Mouse (Mus musculus): ENCODE measurements around the gene Mfap1b.
"Not testable (repeated sequence)": the region's sequence is repeated elsewhere in the genome, so short reads cannot be mapped to it uniquely, and the experiment has no call there.

Mfap1b gene

DNA sequence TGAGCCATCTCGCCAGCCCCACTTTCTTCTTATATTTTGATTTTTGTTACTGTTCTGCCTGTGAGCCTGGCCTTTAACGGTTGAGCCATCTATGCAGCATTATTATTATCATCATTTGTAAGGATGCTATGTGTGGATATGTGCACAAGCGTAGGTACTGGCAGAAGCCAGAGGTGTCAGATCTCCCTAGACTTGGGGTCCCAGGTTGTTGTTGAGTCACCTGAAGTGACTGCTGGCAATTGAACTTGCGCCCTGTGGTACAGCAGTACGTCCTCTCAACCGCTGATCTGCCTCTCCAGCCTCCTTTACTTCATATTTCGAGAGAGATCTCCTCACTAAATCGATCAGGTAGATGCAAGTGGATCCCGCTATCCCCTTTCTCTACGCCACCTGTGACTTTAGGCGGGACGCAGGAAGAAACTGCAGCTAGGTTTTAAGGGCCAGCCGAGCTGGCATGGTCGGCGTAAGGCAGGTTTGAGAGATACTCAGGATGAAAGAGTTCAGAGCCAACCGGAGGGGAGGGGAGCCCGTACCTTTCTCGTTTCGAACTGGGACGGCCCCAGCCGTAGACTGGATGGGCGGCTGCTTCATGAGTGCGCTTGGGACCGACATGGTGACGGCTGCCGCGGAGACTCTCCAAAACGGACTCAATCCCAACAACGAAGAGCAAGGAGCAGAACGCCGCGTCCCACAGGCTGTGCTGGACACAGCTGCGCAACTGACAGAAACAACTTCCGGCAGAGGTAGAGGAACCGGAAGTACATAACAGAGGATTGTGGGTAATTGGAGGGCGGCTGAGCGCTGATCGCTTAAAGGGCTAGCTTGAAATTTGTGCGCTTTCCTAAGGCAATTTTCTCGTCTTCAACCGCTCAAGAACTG lies at the start of gene Mfap1b:
Gene Mfap1b, minus strand, starts transcription at position 767 of the 879 bp plus-strand sequence.
- DNase-seq (ENCODE audit: low read depth): peak; percentile 90

DNA sequence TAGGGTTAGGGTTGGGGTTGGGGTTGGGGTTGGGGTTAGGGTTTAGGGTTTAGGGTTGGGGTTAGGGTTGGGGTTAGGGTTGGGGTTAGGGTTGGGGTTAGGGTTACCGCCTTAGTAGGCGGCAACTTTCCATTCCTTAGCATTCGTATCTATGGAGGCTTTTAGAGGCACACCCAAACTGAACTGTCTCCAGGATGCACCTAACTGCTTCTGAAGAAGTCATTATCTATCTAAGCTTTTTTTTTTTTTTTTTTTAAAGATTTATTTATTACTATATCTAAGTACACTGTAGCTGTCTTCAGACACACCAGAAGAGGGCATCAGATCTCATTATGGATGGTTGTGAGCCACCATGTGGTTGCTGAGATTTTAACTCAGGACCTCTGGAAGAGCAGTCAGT lies 49.0 kb upstream of the Mfap1b start:
- DNase-seq (ENCODE audit: low read depth): not testable (repeated sequence)

DNA sequence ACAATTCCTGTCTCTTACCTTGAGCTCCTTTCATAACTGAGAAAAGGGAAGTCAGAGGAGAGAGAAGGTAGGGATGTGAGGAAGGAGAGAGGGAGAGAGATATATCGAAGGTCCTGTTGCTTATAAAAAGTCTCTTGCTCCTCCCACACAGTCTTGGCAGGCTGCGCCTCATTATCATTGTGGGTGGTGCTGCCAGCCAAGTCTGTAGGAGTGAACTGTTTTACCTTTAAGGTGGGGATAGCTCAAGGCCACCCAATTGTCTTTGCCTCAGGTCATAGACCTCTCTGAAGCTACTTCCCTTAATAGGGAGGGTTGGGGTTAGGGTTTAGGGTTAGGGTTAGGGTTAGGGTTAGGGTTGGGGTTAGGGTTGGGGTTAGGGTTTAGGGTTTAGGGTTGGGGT lies 48.1 kb upstream of the Mfap1b start:
- DNase-seq (ENCODE audit: low read depth): no peak

DNA sequence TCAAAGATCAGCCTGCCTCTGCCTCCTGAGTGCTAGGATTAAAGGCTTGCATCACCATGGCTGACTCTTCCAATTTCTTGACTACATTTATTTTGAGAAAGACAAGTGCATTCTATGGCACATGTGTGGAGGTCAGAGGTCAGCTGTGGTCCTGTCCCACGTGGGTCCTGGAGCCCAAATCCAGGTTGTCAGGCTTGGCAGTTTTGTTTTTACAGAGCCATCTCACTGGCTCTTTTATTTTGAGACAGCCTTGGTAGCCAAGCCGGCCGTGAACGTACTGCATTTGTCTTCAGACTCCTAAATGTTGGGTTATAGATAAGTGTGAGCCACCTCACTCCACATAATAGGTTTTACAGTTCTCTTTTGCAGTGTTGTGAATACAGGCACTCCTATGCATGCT lies 44.8 kb upstream of the Mfap1b start:
- DNase-seq (ENCODE audit: low read depth): not testable (repeated sequence)

DNA sequence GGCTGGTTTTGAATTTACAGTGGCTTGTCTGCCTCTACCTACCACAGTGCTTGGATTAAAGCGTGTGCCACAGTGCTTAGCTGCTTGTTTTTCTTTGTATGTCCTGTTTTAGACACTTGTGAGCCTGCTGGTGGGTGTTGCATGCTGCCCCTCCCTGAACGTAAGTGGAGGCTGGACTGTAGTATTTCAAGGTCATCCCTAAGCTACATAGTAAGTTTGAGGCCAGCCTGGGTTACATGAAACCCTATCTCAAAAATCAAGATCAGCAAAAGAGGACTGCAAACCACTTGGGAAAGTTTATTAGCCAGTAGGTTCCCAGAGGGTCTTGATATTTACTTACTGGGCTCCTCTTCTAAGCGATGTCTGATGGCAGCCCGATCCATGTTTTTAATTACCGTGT lies 44.2 kb upstream of the Mfap1b start:
- DNase-seq (ENCODE audit: low read depth): no peak

DNA sequence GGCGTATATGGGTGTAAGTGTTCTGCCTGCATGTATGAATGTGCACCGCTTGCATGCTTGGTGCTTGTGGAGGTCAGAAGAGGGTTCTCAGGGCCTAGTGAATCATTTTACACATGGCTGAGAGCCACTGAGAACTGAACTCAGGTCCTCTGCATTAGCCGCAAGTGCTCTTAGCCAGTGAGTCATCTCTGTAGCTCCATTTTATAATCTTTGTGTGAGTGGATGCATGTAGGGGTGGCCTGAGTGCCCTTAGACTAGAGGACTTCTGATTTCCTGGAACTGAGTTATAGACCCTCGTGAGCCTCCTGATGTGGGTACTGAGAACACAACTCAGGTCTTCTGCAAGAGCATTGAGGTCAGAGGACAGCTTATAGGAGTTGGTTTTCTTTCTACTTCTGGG lies 40.3 kb upstream of the Mfap1b start:
- DNase-seq (ENCODE audit: low read depth): no peak

DNA sequence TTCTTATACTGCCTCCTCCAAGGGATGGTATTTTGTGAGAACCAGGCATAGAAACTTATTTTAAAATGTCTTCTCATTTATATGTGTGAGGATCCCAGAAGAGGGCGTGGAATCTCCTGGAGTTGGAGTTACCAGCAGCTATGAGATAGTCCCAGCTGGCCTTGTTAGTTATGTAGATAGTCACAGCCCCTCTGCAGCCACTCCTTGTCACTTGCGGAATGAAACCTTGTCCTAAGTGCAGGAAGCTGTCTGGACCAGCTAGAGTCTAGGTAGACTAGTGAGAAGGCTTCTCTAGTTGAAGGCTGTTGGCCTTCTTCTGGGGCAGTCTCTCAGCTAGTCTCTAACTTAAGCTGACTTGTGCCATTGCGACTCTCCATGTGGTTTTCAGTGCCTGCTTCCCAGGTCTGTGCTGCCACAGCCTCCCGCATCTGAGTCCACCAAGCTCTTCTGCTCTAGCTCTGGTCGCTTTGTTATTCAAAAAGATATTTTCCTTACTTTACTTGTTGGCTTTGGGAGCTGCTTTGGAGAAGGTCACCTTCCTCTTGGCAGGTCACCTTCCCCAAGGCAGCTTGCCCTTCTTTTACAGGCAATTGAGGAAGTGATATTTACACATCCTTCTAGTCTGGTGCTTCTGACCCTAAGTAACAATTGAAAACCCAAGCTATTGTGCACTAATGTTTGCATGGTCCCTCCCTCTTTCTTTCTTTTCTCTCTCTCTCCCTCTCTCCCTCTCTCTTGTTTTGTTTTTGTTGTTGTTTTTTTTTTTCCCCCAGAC lies 39.3 kb upstream of the Mfap1b start:
- not testable (repeated sequence) for DNase-seq (ENCODE audit: low read depth)

DNA sequence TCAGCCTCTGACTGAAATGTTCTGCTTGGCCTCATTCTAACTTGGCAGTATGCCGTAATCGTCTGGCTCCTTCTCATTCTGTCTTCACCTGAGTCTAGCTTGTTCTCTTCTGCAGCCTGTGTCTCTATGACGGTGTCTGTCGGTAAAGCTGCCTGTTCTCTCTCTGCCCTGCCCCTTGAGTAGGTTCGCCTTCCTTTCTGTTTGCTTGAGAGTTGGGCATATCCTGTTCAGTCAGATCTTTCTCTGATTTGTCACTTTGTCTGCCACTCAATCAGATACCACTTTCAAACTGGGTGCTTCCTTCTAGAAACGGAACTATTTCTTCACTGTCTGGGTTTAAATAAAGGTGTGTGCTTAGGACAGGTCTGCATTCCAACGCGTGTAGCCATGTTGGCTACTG lies 37.5 kb upstream of the Mfap1b start:
- no peak for DNase-seq (ENCODE audit: low read depth)

DNA sequence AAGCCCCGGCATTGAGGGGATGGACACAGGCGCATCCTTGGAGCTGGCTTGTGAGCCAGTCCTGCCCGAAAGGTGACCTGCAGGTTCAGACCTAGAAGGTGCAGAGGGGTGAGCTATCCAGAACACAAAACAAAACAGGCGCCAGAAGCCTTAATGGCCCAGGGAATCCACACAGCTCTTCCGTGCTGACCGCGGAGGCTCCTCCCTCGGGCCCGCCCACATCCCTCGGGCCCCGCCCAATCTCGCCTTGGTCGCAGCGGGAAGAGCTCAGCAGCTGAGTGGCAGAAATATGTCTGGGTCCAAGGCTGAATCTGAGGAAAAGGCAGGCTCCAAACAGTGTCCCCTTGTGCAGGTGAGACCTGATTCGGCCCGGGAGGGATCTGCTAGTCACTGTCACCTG lies 35.7 kb upstream of the Mfap1b start:
- peak; percentile 78 for DNase-seq (ENCODE audit: low read depth)

DNA sequence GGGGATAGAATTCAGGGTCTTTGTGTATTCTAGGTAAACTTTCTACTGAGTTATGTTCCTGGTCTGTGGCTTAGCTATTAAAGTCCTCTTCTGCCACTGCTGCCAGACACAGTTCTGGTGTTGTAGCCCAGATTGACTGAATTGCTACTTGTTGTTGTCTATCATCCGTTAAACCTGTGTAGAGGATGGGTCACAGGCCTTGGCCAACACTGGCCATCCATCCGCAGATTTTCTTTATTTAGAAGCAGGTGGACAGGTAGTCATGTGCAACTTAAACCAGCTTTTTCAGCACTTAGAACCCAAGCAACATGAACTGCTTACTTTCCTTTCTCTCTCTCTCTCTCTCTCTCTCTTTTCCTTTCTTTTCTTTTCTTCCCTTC lies 34.1 kb upstream of the Mfap1b start:
- no peak for DNase-seq (ENCODE audit: low read depth)

DNA sequence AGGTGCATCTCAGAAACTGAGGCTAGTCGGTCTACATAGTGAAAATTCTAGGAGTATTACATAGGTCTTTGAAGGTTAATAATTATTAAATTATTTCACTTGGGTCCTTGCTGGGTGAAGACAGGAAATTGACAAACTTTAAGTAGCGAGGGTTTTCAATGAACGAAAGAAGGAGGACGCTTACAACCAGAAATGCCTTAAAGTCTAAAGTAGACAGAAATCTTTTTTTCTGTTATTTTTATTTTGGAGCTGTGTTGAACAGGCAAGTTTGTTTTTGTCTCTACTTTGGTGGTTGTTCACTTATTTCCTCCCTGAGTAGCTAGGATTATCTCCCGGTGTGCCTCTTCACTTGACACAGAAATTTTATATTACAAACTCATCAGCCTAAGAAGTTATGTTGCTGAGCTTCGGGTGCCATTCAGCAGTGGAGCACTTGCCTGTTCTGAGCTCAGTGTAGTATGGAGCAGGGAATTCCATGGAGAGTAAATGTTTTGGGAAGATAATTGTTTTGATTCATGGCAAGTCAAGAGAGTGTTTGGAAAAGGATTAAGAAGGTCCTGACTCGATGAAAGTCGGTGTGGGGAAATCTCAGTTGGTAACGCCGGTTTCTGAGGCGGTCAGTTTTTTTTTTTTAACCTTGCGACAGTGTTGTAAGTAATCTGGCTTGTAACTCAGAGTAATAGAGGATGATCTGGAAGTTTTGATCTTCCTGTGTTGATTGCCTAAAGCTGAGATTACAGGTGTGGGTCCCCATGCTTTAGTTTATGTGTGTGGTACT lies 33.5 kb upstream of the Mfap1b start:
- DNase-seq (ENCODE audit: low read depth): no peak

DNA sequence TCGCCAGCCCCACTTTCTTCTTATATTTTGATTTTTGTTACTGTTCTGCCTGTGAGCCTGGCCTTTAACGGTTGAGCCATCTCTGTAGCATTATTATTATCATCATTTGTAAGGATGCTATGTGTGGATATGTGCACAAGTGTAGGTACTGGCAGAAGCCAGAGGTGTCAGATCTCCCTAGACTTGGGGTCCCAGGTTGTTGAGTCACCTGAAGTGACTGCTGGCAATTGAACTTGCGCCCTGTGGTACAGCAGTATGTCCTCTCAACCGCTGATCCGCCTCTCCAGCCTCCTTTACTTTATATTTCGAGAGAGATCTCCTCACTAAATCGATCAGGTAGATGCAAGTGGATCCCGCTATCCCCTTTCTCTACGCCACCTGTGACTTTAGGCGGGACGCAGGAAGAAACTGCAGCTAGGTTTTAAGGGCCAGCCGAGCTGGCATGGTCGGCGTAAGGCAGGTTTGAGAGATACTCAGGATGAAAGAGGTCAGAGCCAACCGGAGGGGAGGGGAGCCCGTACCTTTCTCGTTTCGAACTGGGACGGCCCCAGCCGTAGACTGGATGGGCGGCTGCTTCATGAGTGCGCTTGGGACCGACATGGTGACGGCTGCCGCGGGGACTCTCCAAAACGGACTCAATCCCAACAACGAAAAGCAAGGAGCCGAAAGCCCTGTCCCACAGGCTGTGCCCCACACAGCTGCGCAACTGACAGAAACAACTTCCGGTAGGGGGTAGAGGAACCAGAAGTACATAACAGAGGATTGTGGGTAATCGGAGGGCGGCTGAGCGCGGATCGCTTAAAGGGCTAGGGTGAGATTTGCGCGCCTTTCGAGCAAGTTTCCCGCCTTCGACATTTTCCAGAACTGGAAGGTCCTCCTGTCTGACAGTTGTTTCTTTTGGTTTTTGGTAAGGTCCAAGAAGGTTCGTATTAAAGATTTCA lies 32.3 kb upstream of the Mfap1b start, which contains the start of the genes Mfap1a and Wdr76:
Gene Mfap1a, minus strand, starts transcription at position 724 of the 941 bp plus-strand sequence.
Gene Wdr76, plus strand, starts transcription at position 782 of the 941 bp plus-strand sequence.
- peak; percentile 88 for DNase-seq (ENCODE audit: low read depth)

DNA sequence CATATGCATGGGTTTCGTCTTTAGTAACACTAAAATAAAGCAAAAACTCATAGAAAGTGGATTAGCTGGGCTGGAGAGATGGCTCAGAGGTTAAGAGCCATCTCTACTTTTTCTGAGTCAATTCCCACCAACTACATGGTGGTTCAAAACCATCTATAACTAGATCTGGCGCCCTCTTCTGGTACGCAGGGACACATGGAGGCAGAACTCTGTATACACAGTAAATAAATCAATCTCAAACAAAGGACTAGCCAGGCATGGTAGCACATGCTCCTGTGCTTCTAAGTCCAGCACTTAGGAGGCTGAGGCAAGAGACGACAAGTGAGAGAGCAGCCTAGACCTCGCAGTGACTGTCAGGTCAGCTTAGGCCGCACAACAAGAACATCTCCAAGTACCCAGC lies 27.7 kb upstream of the Mfap1b start:
- DNase-seq (ENCODE audit: low read depth): not testable (repeated sequence)

DNA sequence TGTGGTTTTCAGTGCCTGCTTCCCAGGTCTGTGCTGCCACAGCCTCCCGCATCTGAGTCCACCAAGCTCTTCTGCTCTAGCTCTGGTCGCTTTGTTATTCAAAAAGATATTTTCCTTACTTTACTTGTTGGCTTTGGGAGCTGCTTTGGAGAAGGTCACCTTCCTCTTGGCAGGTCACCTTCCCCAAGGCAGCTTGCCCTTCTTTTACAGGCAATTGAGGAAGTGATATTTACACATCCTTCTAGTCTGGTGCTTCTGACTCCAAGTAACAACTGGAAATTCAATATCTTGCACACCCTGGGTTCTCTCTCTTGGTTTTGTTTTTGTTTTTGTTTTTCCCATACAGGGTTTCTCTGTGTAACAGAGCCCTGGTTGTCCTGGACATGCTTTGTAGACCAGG lies 10.5 kb upstream of the Mfap1b start:
- DNase-seq (ENCODE audit: low read depth): not testable (repeated sequence)

DNA sequence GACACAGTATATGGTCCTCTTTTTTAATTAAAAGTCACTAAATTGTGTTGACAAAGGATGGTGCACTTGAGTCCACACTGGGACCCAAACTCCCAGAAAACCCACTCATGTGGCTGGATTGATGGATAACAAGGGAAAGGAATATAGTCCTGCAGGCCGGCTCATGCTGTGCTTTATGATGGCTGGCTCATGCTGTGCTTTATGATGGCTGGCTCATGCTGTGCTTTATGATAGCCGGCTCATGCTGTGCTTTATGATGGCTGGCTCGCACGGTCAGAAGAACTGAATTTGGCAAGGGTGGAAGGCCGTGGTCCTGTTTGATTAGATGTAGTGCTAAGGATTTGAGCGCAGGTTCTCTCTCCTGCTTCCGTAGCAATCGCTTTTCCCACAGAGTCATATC lies 9.7 kb upstream of the Mfap1b start:
- no peak for DNase-seq (ENCODE audit: low read depth)

DNA sequence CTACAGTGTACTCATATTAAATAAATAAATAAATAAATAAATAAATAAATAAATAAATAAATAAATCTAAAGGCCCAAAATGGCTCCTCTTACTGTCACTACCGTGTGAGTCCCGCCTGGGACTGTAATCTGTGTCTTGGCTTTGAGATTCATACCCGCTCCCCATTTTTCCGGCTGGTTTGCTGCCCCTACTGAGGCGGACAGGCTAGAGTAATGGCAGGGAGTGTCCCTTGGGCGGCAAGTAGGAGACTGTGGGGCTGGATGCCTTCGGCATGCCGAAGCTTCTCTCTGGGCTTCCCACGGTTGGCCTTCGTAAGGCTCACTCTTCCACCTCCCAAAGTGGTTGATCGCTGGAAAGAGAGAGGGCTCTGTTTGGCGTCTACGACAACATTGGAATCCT lies 7.0 kb upstream of the Mfap1b start:
- DNase-seq (ENCODE audit: low read depth): not testable (repeated sequence)

DNA sequence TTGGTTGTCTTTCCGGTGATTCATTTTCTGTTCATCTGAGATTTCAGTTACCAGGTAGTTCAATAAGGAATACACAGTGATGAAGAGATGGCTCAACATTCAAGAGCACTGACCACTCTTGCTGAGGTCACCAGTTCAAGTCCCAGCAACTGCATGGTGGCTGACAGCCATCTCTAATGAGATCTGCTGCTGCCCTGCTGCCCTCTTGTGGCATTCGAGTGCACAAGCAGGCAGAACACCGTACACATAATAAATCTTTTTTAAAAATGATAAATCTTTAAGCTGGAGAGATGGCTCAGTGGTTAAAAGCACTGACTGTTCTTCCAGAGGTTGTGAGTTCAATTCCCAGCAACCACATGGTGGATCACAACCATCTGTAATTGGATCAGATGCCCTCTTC lies 6.6 kb upstream of the Mfap1b start:
- DNase-seq (ENCODE audit: low read depth): peak; percentile 71

DNA sequence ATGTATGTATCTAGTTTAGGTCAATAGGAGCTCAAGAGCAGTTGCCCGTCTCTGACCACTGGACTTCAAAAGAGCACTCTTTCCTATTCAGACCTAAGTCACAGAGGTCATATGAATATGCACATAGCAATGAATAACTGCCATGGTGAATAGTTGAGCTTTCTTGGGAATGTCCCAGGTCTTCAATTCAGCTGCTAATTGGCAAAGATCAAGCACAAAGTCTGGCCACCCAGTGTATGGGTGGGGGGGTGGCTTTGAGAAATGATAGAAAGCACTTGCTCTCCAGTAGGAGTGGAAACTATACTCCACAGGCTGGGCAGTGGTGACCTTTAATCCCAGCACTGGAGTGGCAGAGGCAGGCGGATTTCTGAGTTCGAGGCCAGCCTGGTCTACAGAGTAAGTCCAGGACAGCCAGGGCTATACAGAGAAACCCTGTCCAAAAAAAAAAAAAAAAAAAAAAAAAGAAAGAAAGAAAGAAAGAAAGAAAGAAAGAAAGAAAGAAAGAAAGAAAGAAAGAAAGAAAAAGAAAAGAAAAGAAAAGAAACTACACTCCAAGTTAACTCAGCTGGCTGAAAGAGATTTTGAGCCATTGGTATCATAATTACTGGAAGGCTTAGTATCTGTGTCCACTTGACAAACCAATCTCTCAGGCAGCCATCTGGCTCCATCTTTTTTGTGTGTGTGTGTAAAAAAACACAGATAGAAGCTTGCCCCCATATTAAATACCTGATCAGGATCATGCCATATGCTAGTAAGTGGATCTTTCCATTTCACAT lies 3.8 kb upstream of the Mfap1b start:
- no peak for DNase-seq (ENCODE audit: low read depth)

DNA sequence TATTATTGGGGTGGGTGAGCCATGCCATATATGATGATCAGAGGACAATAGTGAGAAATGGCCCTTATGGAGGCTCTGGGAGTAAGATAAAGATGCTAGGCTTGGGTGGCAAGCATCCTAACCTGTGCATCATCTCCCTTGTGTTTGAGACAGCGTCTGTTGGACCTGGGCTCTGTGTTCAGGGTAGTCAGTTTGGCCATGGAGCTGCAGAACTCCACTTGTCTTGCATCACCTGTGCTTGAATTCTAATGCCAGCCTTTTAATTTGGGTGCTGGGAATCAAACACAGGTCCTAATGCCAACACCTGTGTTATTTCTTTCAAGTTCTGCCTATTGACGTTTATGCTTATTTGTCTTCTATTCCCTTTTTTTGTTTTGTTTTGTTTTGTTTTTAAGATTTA lies 1.4 kb upstream of the Mfap1b start:
- DNase-seq (ENCODE audit: low read depth): not testable (repeated sequence)

DNA sequence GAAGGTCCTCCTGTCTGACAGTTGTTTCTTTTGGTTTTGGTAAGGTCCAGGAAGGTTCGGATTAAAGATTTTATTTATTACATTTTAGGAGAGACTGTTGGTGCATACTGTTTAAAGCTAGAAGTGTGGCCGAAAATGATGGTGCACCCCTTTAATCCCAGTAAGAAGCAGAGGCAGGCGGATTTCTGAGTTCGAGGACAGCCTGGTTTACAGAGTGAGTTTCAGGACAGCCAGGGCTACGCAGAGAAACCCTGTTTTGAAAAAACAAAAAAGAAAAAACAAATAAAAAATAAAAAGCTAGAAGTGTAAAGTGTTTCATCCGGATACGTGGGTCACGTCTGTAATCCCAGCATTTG lies 291 bp upstream of the Mfap1b start:
- no peak for DNase-seq (ENCODE audit: low read depth)

Measured in NIH3T3 (cell line).